Mouse (Mus musculus) lung, adult 2 months (tissue): ENCODE measurements around the gene Kif26b.

Experiments
- CTCF ChIP-seq: fragments of 200-500 bp; IDR thresholded peaks from 2 replicates; pipeline ENCODE4 v1.5.1; 2011; ENCODE audit warnings: mild to moderate bottlenecking, low read length, control low read depth; ENCODE audit not compliant: insufficient read depth
- POLR2A ChIP-seq: fragments of 200-500 bp; IDR thresholded peaks from 2 replicates; pipeline ENCODE4 v1.6.1; 2011; ENCODE audit warnings: low read depth, mild to moderate bottlenecking, control low read depth, low read length, borderline replicate concordance; ENCODE audit errors: extremely low read depth

DNA sequence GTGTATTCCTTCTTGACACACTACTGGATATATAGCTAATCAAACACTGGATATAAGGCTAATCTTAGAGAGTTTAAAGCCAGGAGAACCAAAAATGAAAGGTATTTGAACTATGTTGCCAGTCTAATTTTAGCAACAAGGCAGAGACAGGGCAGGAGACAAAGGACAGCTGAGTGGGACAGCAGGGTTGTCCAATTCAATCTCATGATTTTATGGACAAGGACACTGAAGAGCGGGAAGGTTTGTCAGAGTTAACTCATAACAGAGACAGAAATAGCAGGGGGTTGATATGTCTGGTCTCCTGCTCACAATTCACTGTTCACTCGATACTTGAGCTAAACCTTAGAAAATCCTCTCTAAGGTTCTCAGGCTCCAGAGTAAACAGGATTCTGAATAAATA, 187.5 kb downstream of the Kif26b start:
- TF ChIP-seq CTCF (no peak), POLR2A (no peak)
